Mouse (Mus musculus) midbrain, embryonic 15.5 days (tissue): ENCODE results near the gene Ankrd55. TPM values are rescaled to one million over a fixed set of nuclear protein-coding genes. Genes with fewer than 3 reads are reported as not detected.

ENCODE experiments used
- ATAC-seq: fragments of 200-750 bp; cut with Nextera tagmentation; replicated peaks from 2 replicates; pipeline ENCODE4 v1.8.0; 2017; ENCODE audit warnings: moderate TSS enrichment
- H3K27ac ChIP-seq: fragments of 300-500 bp; sonication (generic); 2 replicates; pipeline ENCODE4 v1.5.1; 2015; ENCODE audit warnings: mild to moderate bottlenecking, inconsistent platforms
- H3K27me3 ChIP-seq: fragments of 300-500 bp; sonication (generic); replicated peaks from 2 replicates; pipeline ENCODE4 v1.6.1; 2015; ENCODE audit warnings: inconsistent platforms
- H3K36me3 ChIP-seq: fragments of 300-500 bp; sonication (generic); replicated peaks from 2 replicates; pipeline ENCODE4 v1.6.1; 2015; ENCODE audit warnings: inconsistent platforms
- H3K4me1 ChIP-seq: fragments of 300-500 bp; sonication (generic); 2 replicates; pipeline ENCODE4 v1.6.1; 2015; ENCODE audit warnings: inconsistent platforms
- H3K4me2 ChIP-seq: fragments of 300-500 bp; sonication (generic); 2 replicates; pipeline ENCODE4 v1.6.1; 2015; ENCODE audit warnings: inconsistent platforms, mild to moderate bottlenecking, moderate library complexity
- H3K4me3 ChIP-seq: fragments of 300-500 bp; sonication (generic); 2 replicates; pipeline ENCODE4 v1.5.1; 2015; ENCODE audit warnings: mild to moderate bottlenecking, inconsistent platforms
- H3K9ac ChIP-seq: fragments of 300-500 bp; sonication (generic); 2 replicates; pipeline ENCODE4 v1.6.1; 2015; ENCODE audit warnings: mild to moderate bottlenecking, inconsistent platforms
- H3K9me3 ChIP-seq: fragments of 300-500 bp; sonication (generic); 2 replicates; pipeline ENCODE4 v1.6.1; 2016; ENCODE audit warnings: inconsistent platforms
- WGBS: fragments of 180-500 bp; shearing (Covaris S2); methylation state at CpG from one replicate; pipeline ENCODE4 v1.1.7; 2015; ENCODE audit warnings: mixed read lengths; 5-methylcytosine and 5-hydroxymethylcytosine counted together
- polyA plus RNA-seq: library from polyadenylated mRNA; unstranded; fragments of >200 nt; fragmentation: Nextera tagmentation; extraction: Ambion mirVana; gene quantifications from 2 replicates; pipeline ENCODE4 v1.2.1, GENCODE M21; 2015

Gene Ankrd55
- polyA plus RNA-seq, 1 experiment from 2014 or later = 8.9 TPM

DNA sequence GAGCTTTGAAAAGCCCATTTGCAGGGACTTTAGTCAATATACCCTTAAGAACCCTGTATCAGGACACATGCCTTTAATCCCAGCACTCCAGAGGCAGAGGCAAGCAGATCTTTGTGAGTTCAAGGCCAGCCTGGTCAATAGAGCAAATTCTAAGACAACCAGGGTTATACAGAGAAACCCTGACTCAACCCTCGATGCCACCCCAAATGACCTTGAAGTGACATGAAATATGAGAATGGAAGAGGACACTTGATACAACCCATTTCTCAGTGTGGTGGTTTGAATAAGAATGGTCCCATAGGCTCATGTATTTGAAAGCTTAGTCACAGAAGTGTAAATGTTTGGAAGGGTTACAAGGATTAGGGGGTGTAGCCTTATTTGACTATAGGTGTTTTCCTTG is 121.6 kb downstream of the Ankrd55 start:
- H3K9ac ChIP-seq = no peak overlapping the region
- no peaks in the 10 kb centered on the region for H3K27me3 ChIP-seq
- no peak overlapping the region for H3K4me2 ChIP-seq
- ATAC-seq = no peak
- no peak overlapping the region for H3K4me3 ChIP-seq
- H3K36me3 ChIP-seq = no peaks in the 10 kb centered on the region
- H3K4me1 ChIP-seq = no peaks in the 10 kb centered on the region
- H3K27ac ChIP-seq = no peak overlapping the region
- WGBS = 92% methylated on average over 1 of the region's 1 CpGs
- no peaks in the 10 kb centered on the region for H3K9me3 ChIP-seq

DNA sequence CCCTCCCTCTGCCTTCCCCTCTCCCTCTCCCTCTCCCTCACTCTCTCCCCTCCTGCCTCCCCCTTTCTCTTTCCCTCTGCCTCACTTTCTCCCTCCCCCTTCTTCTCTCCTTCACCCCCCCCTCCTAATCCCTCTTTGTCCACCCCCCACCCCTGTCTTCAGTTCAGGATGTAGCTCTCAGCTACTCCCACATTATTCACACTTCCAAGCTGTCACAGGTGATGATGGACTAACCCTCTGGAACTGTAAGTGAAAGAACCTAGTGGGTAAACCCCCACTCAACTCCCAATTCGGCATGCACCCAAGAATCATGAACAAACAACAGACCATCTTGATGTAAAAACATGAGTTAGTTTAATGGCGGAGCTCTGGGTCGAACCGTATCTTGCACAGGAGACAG is 122.2 kb downstream of the Ankrd55 start:
- Histone ChIP-seq H3K4me2 (no peak overlapping the region), H3K27ac (no peak overlapping the region), H3K4me1 (no peaks in the 10 kb centered on the region), H3K9ac (no peak overlapping the region), H3K4me3 (no peak overlapping the region), H3K36me3 (no peaks in the 10 kb centered on the region), H3K27me3 (no peaks in the 10 kb centered on the region), H3K9me3 (no peaks in the 10 kb centered on the region)
- ATAC-seq = no peak
- WGBS = 92% methylated on average over 4 of the region's 4 CpGs

DNA sequence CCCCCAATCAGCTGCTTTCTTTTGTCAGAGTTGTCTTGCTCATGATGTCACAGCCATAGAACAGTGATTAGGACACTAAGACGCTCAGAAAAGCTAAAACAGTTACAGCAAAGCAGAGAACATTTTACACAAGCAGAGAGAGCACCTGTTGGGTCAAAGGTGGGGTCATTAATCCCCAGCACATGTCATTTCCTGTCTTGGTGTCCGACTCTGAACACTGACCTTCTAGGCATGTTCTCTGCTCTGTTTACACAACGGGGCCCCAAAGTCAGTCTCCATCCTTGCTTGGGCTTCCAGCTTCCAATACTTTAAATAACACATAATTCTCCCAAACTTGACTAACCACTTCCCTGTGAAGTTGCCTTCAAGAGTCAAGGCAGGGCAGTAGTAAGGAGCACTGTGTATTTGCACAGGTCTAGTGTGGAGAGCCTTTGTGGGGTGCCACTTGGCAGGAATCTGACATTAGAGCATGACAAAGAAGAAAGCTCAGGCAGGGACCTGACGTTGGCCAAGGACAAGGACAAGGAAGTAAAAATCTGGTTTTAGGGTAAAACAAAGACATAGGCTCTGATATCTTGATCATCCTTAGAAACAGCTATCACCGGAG is 123.1 kb downstream of the Ankrd55 start:
- no peaks in the 10 kb centered on the region for H3K27me3 ChIP-seq
- no peak overlapping the region for H3K4me2 ChIP-seq
- H3K9me3 ChIP-seq = no peaks in the 10 kb centered on the region
- ATAC-seq = no peak
- no peaks in the 10 kb centered on the region for H3K4me1 ChIP-seq
- no peak overlapping the region for H3K4me3 ChIP-seq
- H3K27ac ChIP-seq = no peak overlapping the region
- WGBS = 87% methylated on average over 5 of the region's 5 CpGs
- no peak overlapping the region for H3K9ac ChIP-seq
- H3K36me3 ChIP-seq = no peaks in the 10 kb centered on the region

DNA sequence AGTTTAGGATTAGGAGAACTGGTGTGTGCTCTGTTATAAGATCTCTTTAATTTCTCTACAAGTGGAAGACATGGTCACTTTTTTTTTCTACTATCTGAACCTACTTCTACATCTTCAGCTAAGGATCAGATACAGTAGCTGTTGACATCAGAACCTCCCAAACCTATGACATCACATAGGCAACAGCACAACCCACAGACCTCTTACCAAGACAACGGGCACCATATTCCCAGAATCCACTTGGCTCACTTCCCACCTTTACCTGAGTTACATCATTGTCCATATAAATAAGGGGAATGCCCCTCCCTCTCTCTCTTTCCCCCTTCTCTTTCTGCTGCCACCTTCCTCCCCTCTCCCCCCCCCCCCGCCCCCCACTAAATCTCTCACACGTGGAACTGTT is 124.0 kb downstream of the Ankrd55 start:
- ATAC-seq = no peak
- no peaks in the 10 kb centered on the region for H3K27me3 ChIP-seq
- H3K4me3 ChIP-seq = no peak overlapping the region
- WGBS = 79% methylated on average over 2 of the region's 3 CpGs
- H3K9ac ChIP-seq = no peak overlapping the region
- no peaks in the 10 kb centered on the region for H3K4me1 ChIP-seq
- H3K4me2 ChIP-seq = no peak overlapping the region
- no peaks in the 10 kb centered on the region for H3K36me3 ChIP-seq
- H3K9me3 ChIP-seq = no peaks in the 10 kb centered on the region
- no peak overlapping the region for H3K27ac ChIP-seq

DNA sequence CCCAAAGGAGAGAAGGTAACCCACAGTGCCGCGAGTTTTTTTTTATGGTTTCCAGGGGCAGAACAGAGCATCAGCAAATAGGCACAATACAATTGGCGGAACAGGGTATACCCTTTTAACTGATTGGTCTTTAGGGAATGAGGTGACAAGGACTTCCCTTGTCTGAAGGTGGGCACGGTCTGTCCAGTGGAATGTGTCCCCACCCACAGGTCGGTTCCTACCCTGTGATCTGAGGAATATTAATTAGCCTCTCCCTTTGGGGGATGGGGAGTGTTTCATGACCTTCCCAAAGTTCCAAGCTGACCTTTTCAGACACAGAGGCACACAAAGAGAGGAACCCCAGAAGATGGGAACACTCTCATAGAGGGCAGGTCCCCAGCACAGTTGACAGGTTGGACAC is 124.6 kb downstream of the Ankrd55 start:
- H3K9ac ChIP-seq = no peak overlapping the region
- no peak overlapping the region for H3K4me3 ChIP-seq
- H3K4me2 ChIP-seq = no peak overlapping the region
- H3K27ac ChIP-seq = no peak overlapping the region
- ATAC-seq = no peak
- WGBS = 83% methylated on average over 5 of the region's 5 CpGs
- H3K9me3 ChIP-seq = no peaks in the 10 kb centered on the region
- H3K36me3 ChIP-seq = no peaks in the 10 kb centered on the region
- no peaks in the 10 kb centered on the region for H3K4me1 ChIP-seq
- H3K27me3 ChIP-seq = no peaks in the 10 kb centered on the region

DNA sequence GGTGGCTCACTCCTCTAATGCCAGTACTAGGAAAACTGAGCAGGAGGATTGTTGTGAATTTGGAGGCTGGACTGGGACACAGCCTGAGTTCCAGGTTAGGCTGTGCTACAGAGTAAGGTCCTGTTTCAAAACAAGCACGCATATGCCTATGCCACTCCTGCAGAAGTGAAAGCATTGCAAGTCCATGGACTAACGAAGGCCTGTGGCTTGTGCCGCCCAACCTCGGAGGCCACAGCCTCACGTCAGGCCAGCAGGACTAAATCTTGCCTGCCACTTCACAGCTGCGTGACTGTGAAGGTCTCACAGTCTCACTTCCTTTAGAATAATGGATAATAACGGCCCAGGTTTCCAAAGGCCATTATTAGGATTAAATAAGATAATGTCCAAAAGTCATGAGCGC is 125.4 kb downstream of the Ankrd55 start:
- Histone ChIP-seq H3K9me3 (no peaks in the 10 kb centered on the region), H3K4me3 (no peak overlapping the region), H3K4me2 (no peak overlapping the region), H3K27me3 (no peaks in the 10 kb centered on the region), H3K9ac (no peak overlapping the region), H3K4me1 (no peaks in the 10 kb centered on the region), H3K36me3 (no peaks in the 10 kb centered on the region), H3K27ac (no peak overlapping the region)
- 77% methylated on average over 8 of the region's 8 CpGs for WGBS
- ATAC-seq = no peak

DNA sequence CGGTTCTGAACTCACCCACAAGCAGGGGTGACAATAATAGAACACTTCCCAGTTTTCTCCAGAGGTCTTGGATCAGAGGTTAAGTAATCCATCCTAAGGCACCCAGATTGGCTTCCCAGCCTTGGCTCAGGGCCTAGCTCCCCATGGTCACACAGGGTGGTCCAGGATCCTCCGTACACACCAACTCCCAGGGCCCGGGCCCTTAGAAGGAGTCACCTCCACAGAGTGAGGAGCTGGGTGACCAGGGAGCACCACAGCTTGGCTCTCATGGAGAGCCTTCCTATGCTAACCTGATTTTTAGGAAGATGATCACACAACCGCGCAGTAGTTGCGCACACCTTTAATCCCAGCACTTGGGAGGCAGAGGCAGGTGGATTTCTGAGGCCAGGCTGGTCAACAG is 127.6 kb downstream of the Ankrd55 start:
- Histone ChIP-seq H3K4me2 (no peak overlapping the region), H3K9me3 (no peaks in the 10 kb centered on the region), H3K4me1 (no peaks in the 10 kb centered on the region), H3K9ac (no peak overlapping the region), H3K27me3 (no peaks in the 10 kb centered on the region), H3K36me3 (no peaks in the 10 kb centered on the region), H3K4me3 (no peak overlapping the region), H3K27ac (no peak overlapping the region)
- no peak for ATAC-seq
- WGBS = 84% methylated on average over 6 of the region's 6 CpGs

DNA sequence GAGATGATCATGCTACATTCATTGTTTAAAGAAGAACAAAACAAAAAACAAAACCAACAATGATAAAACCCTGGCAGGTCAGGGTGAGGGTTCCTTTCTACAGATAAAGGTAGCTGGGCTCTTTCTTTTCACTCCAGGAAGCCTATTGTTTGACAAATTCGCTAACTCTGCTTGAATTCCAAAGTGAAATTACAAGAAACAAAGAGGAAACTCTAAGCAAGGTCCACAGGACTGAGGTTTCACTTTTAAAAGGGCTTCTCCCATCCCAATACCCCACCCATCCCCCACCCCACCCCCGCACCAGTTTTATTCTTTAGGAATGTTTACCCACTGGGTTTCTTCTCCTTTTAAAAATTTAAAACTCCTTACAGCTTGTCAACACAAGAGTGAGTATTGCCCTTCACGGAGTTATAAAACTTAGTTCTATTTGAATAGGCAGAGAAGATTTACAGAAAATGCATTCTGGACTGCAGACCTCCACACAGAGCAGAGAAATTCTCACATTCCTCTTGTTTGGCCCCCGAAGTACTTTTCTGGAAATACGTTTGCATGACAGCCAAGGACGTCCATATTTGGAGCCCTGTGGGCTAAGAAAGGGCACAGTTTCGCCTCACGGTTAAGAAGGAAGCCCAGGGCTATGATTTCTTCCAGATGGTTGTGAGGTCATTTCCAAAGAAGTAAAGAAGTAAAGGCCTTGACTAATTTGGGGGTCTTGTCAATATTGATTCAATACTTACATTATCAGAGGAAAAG is 128.3 kb downstream of the Ankrd55 start:
- no peaks in the 10 kb centered on the region for H3K36me3 ChIP-seq
- H3K9me3 ChIP-seq = no peaks in the 10 kb centered on the region
- WGBS = 24% methylated on average over 8 of the region's 8 CpGs
- H3K4me3 ChIP-seq = no peak overlapping the region
- no peak overlapping the region for H3K4me2 ChIP-seq
- H3K9ac ChIP-seq = no peak overlapping the region
- ATAC-seq = no peak
- no peaks in the 10 kb centered on the region for H3K4me1 ChIP-seq
- no peak overlapping the region for H3K27ac ChIP-seq
- H3K27me3 ChIP-seq = no peaks in the 10 kb centered on the region

DNA sequence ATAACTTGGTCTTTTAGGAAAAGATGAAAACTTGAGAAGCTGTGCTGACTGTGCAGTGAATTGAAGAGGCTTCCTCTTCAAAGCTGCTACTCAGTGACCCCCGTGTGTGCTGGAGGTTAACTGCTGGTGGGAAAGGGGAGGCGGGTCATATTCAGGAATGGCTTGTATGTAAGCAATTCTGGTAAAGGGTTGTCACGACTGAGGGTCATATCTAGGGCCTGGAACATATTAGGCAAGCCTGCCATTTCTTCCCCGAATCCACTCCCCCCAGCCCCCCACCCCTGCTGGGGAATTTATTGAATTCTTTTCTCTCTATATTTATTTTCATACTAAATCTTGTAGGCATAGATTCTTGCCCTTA is 128.9 kb downstream of the Ankrd55 start:
- no peaks in the 10 kb centered on the region for H3K27me3 ChIP-seq
- WGBS = 43% methylated on average over 4 of the region's 4 CpGs
- H3K9me3 ChIP-seq = no peaks in the 10 kb centered on the region
- H3K9ac ChIP-seq = no peak overlapping the region
- H3K4me3 ChIP-seq = no peak overlapping the region
- H3K27ac ChIP-seq = no peak overlapping the region
- ATAC-seq = no peak
- no peaks in the 10 kb centered on the region for H3K4me1 ChIP-seq
- no peaks in the 10 kb centered on the region for H3K36me3 ChIP-seq
- no peak overlapping the region for H3K4me2 ChIP-seq

DNA sequence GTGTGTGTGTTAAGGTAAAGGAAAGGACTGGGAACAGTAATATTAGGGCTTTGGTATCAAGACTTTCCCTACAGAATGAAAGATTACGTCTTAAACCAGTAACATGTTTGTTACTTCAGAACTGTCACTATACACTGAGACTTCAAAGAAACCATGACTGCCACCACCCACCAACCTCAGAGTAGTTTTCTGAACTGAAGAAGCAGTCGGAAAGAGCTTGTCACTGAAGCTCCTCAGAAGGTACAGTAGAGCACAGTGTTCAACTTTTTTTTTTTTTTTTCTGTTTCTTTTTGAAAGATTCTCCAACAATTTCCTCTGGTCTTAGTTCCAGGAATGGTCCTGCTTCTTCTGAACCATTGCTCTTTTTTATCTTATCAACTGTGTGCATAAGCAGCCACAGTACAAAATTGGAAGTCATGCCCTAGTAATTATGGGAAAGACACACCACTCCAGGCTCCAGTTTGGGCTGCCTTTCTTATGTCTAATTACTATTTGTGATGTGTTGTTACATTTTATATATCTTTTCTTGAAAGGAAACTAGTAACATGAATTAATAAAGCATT is 129.7 kb downstream of the Ankrd55 start:
- Histone ChIP-seq H3K4me2 (no peak overlapping the region), H3K9ac (no peak overlapping the region), H3K27me3 (no peaks in the 10 kb centered on the region), H3K4me3 (no peak overlapping the region), H3K9me3 (no peaks in the 10 kb centered on the region), H3K36me3 (no peaks in the 10 kb centered on the region), H3K27ac (no peak overlapping the region), H3K4me1 (no peaks in the 10 kb centered on the region)
- ATAC-seq = no peak
- WGBS = 89% methylated on average over 2 of the region's 2 CpGs

DNA sequence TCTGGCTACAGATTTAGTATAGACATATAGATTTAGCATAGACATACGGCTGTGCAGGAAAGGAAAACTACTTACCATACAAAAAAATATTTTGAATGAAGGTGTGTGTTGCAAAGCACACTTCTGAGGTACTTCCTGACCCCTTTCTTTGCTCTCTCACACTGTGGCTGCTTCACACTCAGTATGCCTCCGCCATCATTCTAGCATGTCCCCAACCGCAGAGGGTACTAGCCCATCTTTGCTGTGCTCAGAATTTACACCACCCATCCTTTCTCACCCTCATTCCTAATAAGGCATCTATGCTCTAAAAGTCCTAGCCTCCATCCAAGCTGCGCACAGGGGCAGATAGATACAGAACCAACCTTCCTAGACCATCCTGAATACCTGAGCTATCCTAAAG is 130.3 kb downstream of the Ankrd55 start:
- H3K4me1 ChIP-seq = no peaks in the 10 kb centered on the region
- H3K4me2 ChIP-seq = no peak overlapping the region
- H3K27me3 ChIP-seq = no peaks in the 10 kb centered on the region
- H3K4me3 ChIP-seq = no peak overlapping the region
- WGBS = 95% methylated on average over 4 of the region's 4 CpGs
- no peak overlapping the region for H3K9ac ChIP-seq
- no peak for ATAC-seq
- H3K36me3 ChIP-seq = no peaks in the 10 kb centered on the region
- H3K27ac ChIP-seq = no peak overlapping the region
- no peaks in the 10 kb centered on the region for H3K9me3 ChIP-seq

DNA sequence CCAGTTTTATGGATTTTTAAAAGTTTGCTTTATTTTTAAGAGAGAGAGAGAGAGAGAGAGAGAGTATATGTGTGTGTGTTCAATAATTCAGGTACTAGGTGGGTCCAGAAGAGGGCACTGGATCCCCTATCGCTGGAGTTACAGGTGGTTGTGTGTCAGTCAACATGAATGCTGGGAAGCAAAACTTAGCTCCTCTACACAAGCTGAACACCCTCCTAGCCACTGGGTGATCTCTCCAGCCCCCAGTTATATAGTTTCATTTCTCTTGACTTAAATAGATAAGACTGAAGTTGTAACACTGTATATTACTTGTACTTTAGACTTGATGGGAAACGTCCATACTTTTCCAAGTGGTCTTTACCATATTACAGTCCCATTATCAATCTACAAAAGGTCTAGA is 136.0 kb downstream of the Ankrd55 start:
- 87% methylated on average over 2 of the region's 2 CpGs for WGBS
- H3K27me3 ChIP-seq = no peaks in the 10 kb centered on the region
- H3K4me3 ChIP-seq = no peak overlapping the region
- H3K27ac ChIP-seq = no peak overlapping the region
- no peak overlapping the region for H3K4me2 ChIP-seq
- no peaks in the 10 kb centered on the region for H3K9me3 ChIP-seq
- H3K9ac ChIP-seq = no peak overlapping the region
- no peaks in the 10 kb centered on the region for H3K4me1 ChIP-seq
- H3K36me3 ChIP-seq = no peaks in the 10 kb centered on the region
- no peak for ATAC-seq

DNA sequence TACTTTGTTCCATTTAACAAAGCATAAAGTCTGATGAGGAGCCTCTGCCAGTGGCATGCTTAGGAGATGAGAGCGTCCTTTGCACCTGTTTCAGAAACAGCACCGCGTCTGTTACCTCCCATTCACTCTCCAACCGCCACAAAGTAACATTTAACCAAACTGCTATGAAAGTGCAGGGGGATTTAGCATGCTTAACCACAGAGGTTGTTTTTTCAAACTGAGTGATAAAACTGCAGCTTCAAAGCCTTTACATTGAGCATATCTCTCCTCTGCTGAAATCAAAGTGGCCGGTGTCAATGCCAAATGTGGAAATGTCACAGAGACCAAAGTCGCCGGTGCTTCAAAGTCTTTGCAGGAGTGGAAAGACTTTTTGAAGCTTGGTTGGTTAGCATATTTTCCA is 136.4 kb downstream of the Ankrd55 start:
- Histone ChIP-seq H3K27ac (no peak overlapping the region), H3K9ac (no peak overlapping the region), H3K9me3 (no peaks in the 10 kb centered on the region), H3K4me3 (no peak overlapping the region), H3K36me3 (no peaks in the 10 kb centered on the region), H3K27me3 (no peaks in the 10 kb centered on the region), H3K4me2 (no peak overlapping the region), H3K4me1 (no peaks in the 10 kb centered on the region)
- no peak for ATAC-seq
- WGBS = 86% methylated on average over 7 of the region's 7 CpGs
